Mouse (Mus musculus) embryonic fibroblast, embryonic 13.5 days (primary cell): ENCODE measurements at regions not wholly inside any gene's neighbourhood (a gene's known extent, or its start where the extent isn't known, plus 50 kb on each side); places are given as distances from the start of the nearest gene placed in this dataset.

Experiments
- H3K27ac ChIP-seq: 2 replicates; pipeline ENCODE4 v1.5.1; 2012; ENCODE audit warnings: low read length, control low read depth, inconsistent platforms; ENCODE audit not compliant: insufficient read depth
- H3K4me1 ChIP-seq: 2 replicates; pipeline ENCODE4 v1.6.1; 2011; ENCODE audit warnings: low read length; ENCODE audit not compliant: control insufficient read depth, insufficient read depth
- H3K4me3 ChIP-seq: 2 replicates; pipeline ENCODE4 v1.5.1; 2011; ENCODE audit warnings: mild to moderate bottlenecking, control low read depth, low read length; ENCODE audit not compliant: insufficient read depth
- CTCF ChIP-seq: IDR thresholded peaks from 2 replicates; pipeline ENCODE4 v1.5.1; 2011; ENCODE audit warnings: mild to moderate bottlenecking, control low read depth, low read length, moderate library complexity, borderline replicate concordance; ENCODE audit not compliant: insufficient read depth
- POLR2A ChIP-seq: IDR thresholded peaks from 2 replicates; pipeline ENCODE4 v1.6.1; 2011; ENCODE audit warnings: low read depth, mild to moderate bottlenecking, control low read depth, low read length, moderate library complexity

GRCm38 (mm10) chr1:66099562-66100444 is 75.3 kb upstream of the Map2 start:
- H3K4me3 ChIP-seq: no peak overlapping the region
- TF ChIP-seq CTCF (no peak), POLR2A (no peak)
- no peaks in the 10 kb centered on the region; the same call in 1 of the 2 replicates for H3K4me1 ChIP-seq
- H3K27ac ChIP-seq: no peak overlapping the region

GRCm38 (mm10) chr1:66101419-66101818 is 73.7 kb upstream of the Map2 start:
- TF ChIP-seq CTCF (no peak), POLR2A (no peak)
- Histone ChIP-seq H3K27ac (no peak overlapping the region), H3K4me1 (no peaks in the 10 kb centered on the region; the same call in 1 of the 2 replicates), H3K4me3 (no peak overlapping the region)

- TF ChIP-seq POLR2A (no peak), CTCF (no peak)
- no peak overlapping the region for H3K27ac ChIP-seq
- H3K4me3 ChIP-seq: no peak overlapping the region
- H3K4me1 ChIP-seq: no peaks in the 10 kb centered on the region; the same call in 1 of the 2 replicates
Observed at GRCm38 (mm10) chr1:66104493-66104892, 70.6 kb upstream of the Map2 start.

GRCm38 (mm10) chr1:66105206-66105605 is 69.9 kb upstream of the Map2 start:
- no peak for TF ChIP-seq POLR2A
- TF ChIP-seq CTCF: no peak
- no peaks in the 10 kb centered on the region; the same call in 1 of the 2 replicates for H3K4me1 ChIP-seq
- no peak overlapping the region for H3K4me3 ChIP-seq
- no peak overlapping the region for H3K27ac ChIP-seq

- no peak for TF ChIP-seq CTCF
- no peak overlapping the region for H3K27ac ChIP-seq
- no peaks in the 10 kb centered on the region for H3K4me1 ChIP-seq
- no peak overlapping the region for H3K4me3 ChIP-seq
Observed at GRCm38 (mm10) chr1:66108051-66108450, 67.0 kb upstream of the Map2 start.

GRCm38 (mm10) chr1:66113916-66114315 is 61.2 kb upstream of the Map2 start:
- Histone ChIP-seq H3K4me1 (no peaks in the 10 kb centered on the region), H3K27ac (no peak overlapping the region), H3K4me3 (no peak overlapping the region)
- TF ChIP-seq CTCF: no peak
- TF ChIP-seq POLR2A: no peak

- Histone ChIP-seq H3K27ac (0 out of 2 replicates have a peak overlapping the region, but pooled peaks have one; percentile 31), H3K4me3 (no peak overlapping the region), H3K4me1 (no peaks in the 10 kb centered on the region)
- no peak for TF ChIP-seq CTCF
- no peak for TF ChIP-seq POLR2A
Observed at GRCm38 (mm10) chr1:66115330-66115729, 59.7 kb upstream of the Map2 start.
